Mouse (Mus musculus) bone marrow, adult 2 months (tissue): ENCODE data around the gene Ifitm10.

ENCODE experiments used
- CTCF ChIP-seq: fragments of 200-500 bp; IDR thresholded peaks from 2 replicates; pipeline ENCODE4 v1.5.1; 2011; ENCODE audit warnings: low read length, control low read depth; ENCODE audit not compliant: control insufficient read depth, insufficient read depth
- POLR2A ChIP-seq: fragments of 200-500 bp; IDR thresholded peaks from 2 replicates; pipeline ENCODE4 v1.6.1; 2011; ENCODE audit warnings: low read depth, mild to moderate bottlenecking, control low read depth, low read length, borderline replicate concordance; ENCODE audit not compliant: control insufficient read depth

DNA sequence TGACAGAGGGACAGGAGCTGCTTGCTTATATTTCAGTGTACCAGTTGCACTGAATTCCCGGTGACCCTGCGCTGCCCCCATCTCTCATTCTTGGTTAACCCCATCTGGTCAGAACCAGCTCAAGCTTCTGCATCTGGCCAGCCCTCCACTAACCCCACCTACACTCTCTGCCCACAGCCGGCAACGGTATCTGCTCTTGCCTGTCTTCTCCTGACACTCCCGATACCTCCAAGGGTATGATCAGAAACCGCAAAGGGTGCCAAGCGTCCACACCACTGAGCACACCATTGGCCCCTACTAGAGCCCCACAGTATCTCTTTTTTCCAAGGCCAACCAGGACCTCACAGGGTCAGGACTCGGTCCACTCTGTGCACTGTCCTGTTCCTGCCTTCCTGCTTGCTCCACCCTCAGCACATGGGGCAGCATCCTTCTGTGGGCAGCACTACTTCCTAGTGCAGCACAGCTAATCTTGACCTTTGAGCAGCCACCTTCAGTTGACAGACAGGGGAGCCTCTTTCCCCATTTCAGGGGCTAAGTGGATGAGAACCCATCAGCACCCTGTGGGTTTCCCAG is 18.8 kb downstream of the Ifitm10 start:
- TF ChIP-seq CTCF (no peak), POLR2A (no peak)
